Mouse (Mus musculus): ENCODE measurements around the gene Plxnc1.

GRCm38 (mm10) chr10:94860870-94861269 is 83.8 kb downstream of the Plxnc1 start:
- TF ChIP-seq CTCF (IDR thresholded peaks at IDR 0.05; ENCODE audit: borderline replicate concordance, extremely low read depth, insufficient read depth, insufficient read length) = no peak
- TF ChIP-seq POLR2A (IDR thresholded peaks at IDR 0.05; ENCODE audit: borderline replicate concordance, extremely low read depth, insufficient read depth, insufficient read length, poor library complexity, severe bottlenecking) = no peak
